Mouse (Mus musculus) myocyte (in vitro differentiated cells): ENCODE data around the gene Ube2f.

Source experiments
- CEBPB ChIP-seq: IDR thresholded peaks from 2 replicates; pipeline ENCODE4 v1.6.1; 2011; ENCODE audit warnings: mild to moderate bottlenecking, moderate library complexity; ENCODE audit not compliant: poor library complexity, insufficient read depth, severe bottlenecking
- E2F4 ChIP-seq: IDR thresholded peaks from one replicate; pipeline ENCODE4 v1.6.1; 2011; ENCODE audit warnings: mild to moderate bottlenecking, control low read depth, moderate library complexity; ENCODE audit not compliant: insufficient read depth
- MAX ChIP-seq: IDR thresholded peaks from one replicate; pipeline ENCODE4 v1.6.1; 2011; ENCODE audit warnings: low read depth, mild to moderate bottlenecking, control low read depth
- MYOD1 ChIP-seq, 3 experiments: IDR thresholded peaks; one replicate each; pipeline ENCODE4 v1.6.1; 2011; ENCODE audit warnings: control low read depth in 2 of 3, low read depth in 2 of 3, mild to moderate bottlenecking in 2 of 3, moderate library complexity in 1 of 3; ENCODE audit not compliant: insufficient read length in 2 of 3, control insufficient read depth in 1 of 3
- MYOG ChIP-seq, 3 experiments: IDR thresholded peaks; one replicate each; pipeline ENCODE4 v1.6.1; 2011; ENCODE audit warnings: control low read depth in 2 of 3, low read depth in 2 of 3, mild to moderate bottlenecking in 2 of 3; ENCODE audit not compliant: insufficient read length in 2 of 3, control insufficient read depth in 1 of 3, insufficient read depth in 1 of 3
- POLR2A ChIP-seq: IDR thresholded peaks from one replicate; pipeline ENCODE4 v1.6.1; 2011; ENCODE audit warnings: low read depth, mild to moderate bottlenecking, control low read depth, moderate library complexity; ENCODE audit not compliant: insufficient read length
- POLR2AphosphoS2 ChIP-seq: IDR thresholded peaks from one replicate; pipeline ENCODE4 v1.6.1; 2011; ENCODE audit warnings: low read depth, control low read depth; ENCODE audit not compliant: insufficient read length
- REST ChIP-seq: IDR thresholded peaks from one replicate; pipeline ENCODE4 v1.6.1; 2011; ENCODE audit warnings: mild to moderate bottlenecking, control low read depth, moderate library complexity; ENCODE audit not compliant: insufficient read depth, insufficient read length
- TCF12 ChIP-seq: IDR thresholded peaks from one replicate; pipeline ENCODE4 v1.6.1; 2011; ENCODE audit warnings: mild to moderate bottlenecking, control low read depth; ENCODE audit not compliant: poor library complexity, insufficient read depth, severe bottlenecking
- USF1 ChIP-seq: IDR thresholded peaks from one replicate; pipeline ENCODE4 v1.6.1; 2011; ENCODE audit warnings: low read depth, mild to moderate bottlenecking, control low read depth, moderate library complexity

DNA sequence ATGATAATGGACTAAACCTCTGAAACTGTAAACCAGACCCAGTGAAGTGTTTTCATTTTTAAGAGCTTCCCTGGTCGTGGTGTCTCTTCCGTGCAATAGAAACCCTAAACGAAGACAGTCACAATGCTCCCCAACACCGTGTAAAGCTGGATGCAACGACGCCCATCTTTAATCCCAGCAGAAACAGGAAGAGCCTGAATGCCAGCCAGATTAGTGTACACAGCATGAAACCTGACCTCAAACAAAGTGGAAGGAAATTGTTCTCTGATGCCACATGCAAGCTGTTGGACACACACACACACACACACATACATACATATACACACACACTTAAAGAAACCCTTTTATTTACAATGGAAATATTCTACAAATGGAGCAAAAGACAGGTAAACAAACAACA, 19.0 kb upstream of the Ube2f start:
- no peak for TF ChIP-seq POLR2A
- TF ChIP-seq USF1 = no peak
- TF ChIP-seq MAX = no peak
- TF ChIP-seq CEBPB = no peak
- no peak for TF ChIP-seq REST
- TF ChIP-seq MYOG (IDR thresholded peaks at IDR 0.05; ENCODE audit: control insufficient read depth in 1 of 3, insufficient read depth in 1 of 3, insufficient read length in 2 of 3, low read depth in 2 of 3) = no peak
- no peak for TF ChIP-seq MYOD1 (IDR thresholded peaks at IDR 0.05; ENCODE audit: control insufficient read depth in 1 of 3, insufficient read length in 2 of 3, low read depth in 2 of 3)
- no peak for TF ChIP-seq POLR2AphosphoS2
- TF ChIP-seq TCF12 = no peak
- TF ChIP-seq E2F4 = no peak
